Mouse (Mus musculus) myocyte (in vitro differentiated cells): Measurements from ENCODE around the gene Rnf130. TPM values are rescaled to one million over a fixed set of nuclear protein-coding genes. Genes with fewer than 3 reads are reported as not detected.

Source experiments
- H3K27me3 ChIP-seq: one replicate; pipeline ENCODE4 v1.6.1; 2011; ENCODE audit not compliant: control insufficient read depth, insufficient read depth, insufficient read length
- H3K36me3 ChIP-seq: one replicate; pipeline ENCODE4 v1.6.1; 2011; ENCODE audit not compliant: control insufficient read depth, insufficient read depth
- H3K4me2 ChIP-seq: one replicate; pipeline ENCODE4 v1.6.1; 2011; ENCODE audit warnings: low read depth, control low read depth
- H3K4me3 ChIP-seq: one replicate; pipeline ENCODE4 v1.5.1; 2011; ENCODE audit warnings: mild to moderate bottlenecking, control low read depth, moderate library complexity
- H3K79me2 ChIP-seq: one replicate; pipeline ENCODE4 v1.6.1; 2011; ENCODE audit not compliant: control insufficient read depth, insufficient read depth
- H3ac ChIP-seq: one replicate; pipeline ENCODE4 v1.6.1; 2011; ENCODE audit not compliant: control insufficient read depth, insufficient read length
- CEBPB ChIP-seq: IDR thresholded peaks from 2 replicates; pipeline ENCODE4 v1.6.1; 2011; ENCODE audit warnings: mild to moderate bottlenecking, moderate library complexity; ENCODE audit not compliant: poor library complexity, insufficient read depth, severe bottlenecking
- E2F4 ChIP-seq: IDR thresholded peaks from one replicate; pipeline ENCODE4 v1.6.1; 2011; ENCODE audit warnings: mild to moderate bottlenecking, control low read depth, moderate library complexity; ENCODE audit not compliant: insufficient read depth
- MAX ChIP-seq: IDR thresholded peaks from one replicate; pipeline ENCODE4 v1.6.1; 2011; ENCODE audit warnings: low read depth, mild to moderate bottlenecking, control low read depth
- MYOD1 ChIP-seq, 3 experiments: IDR thresholded peaks; one replicate each; pipeline ENCODE4 v1.6.1; 2011; ENCODE audit warnings: control low read depth in 2 of 3, low read depth in 2 of 3, mild to moderate bottlenecking in 2 of 3, moderate library complexity in 1 of 3; ENCODE audit not compliant: insufficient read length in 2 of 3, control insufficient read depth in 1 of 3
- MYOG ChIP-seq, 3 experiments: IDR thresholded peaks; one replicate each; pipeline ENCODE4 v1.6.1; 2011; ENCODE audit warnings: control low read depth in 2 of 3, low read depth in 2 of 3, mild to moderate bottlenecking in 2 of 3; ENCODE audit not compliant: insufficient read length in 2 of 3, control insufficient read depth in 1 of 3, insufficient read depth in 1 of 3
- POLR2A ChIP-seq: IDR thresholded peaks from one replicate; pipeline ENCODE4 v1.6.1; 2011; ENCODE audit warnings: low read depth, mild to moderate bottlenecking, control low read depth, moderate library complexity; ENCODE audit not compliant: insufficient read length
- POLR2AphosphoS2 ChIP-seq: IDR thresholded peaks from one replicate; pipeline ENCODE4 v1.6.1; 2011; ENCODE audit warnings: low read depth, control low read depth; ENCODE audit not compliant: insufficient read length
- REST ChIP-seq: IDR thresholded peaks from one replicate; pipeline ENCODE4 v1.6.1; 2011; ENCODE audit warnings: mild to moderate bottlenecking, control low read depth, moderate library complexity; ENCODE audit not compliant: insufficient read depth, insufficient read length
- SRF ChIP-seq: IDR thresholded peaks from one replicate; pipeline ENCODE4 v1.6.1; 2011; ENCODE audit warnings: low read depth; ENCODE audit not compliant: control insufficient read depth, insufficient read length
- TCF12 ChIP-seq: IDR thresholded peaks from one replicate; pipeline ENCODE4 v1.6.1; 2011; ENCODE audit warnings: mild to moderate bottlenecking, control low read depth; ENCODE audit not compliant: poor library complexity, insufficient read depth, severe bottlenecking
- TCF3 ChIP-seq: IDR thresholded peaks from one replicate; pipeline ENCODE4 v1.6.1; 2011; ENCODE audit warnings: low read depth, control low read depth; ENCODE audit not compliant: insufficient read length
- USF1 ChIP-seq: IDR thresholded peaks from one replicate; pipeline ENCODE4 v1.6.1; 2011; ENCODE audit warnings: low read depth, mild to moderate bottlenecking, control low read depth, moderate library complexity
- polyA plus RNA-seq: library from polyadenylated mRNA; unstranded; fragments of >200 nt; fragmentation: generic; extraction: Trizol; gene quantifications from one replicate; pipeline ENCODE4 v1.2.1, GENCODE M21; 2012; ENCODE audit warnings: missing spikeins

Gene Rnf130
- polyA plus RNA-seq, 1 experiment: not detected

DNA sequence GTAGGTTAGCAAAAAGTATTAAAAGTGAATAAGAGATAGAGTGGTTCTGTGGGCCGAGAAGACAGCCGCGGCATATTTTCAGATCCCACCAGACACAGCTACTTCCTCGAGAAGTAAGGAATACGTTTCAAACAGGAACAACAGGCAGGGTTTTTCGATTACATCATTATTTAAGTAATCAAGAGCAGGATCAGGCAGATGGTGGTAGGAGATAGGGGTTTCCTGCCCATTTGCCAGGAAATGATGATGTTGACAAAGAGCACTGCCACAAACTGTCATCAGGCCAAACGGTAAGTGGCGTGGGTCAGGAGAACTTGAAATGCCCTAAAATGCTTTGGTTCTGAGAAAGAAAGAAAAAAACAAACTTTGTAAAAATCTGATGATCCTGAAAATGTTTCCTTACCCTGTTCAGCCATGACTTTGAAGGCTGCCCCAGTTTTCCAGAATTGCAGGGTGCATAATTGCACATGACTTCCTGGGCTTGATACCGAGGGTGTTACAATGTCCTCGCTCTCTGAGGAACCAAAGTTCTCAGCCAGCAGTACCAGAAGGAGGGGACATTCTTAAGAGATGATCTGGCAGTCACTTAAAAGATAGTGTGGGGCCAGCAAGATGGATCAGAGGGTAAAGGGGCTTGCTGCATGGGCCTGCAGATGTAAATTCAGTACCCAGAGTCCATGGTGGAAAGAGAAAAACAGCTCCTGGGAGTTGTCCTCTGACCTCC lies 109.2 kb downstream of the Rnf130 start:
- H3K79me2 ChIP-seq: peaks cover 9% of the 10 kb centered on the region
- TF ChIP-seq TCF12 (no peak), REST (no peak), MAX (no peak), POLR2AphosphoS2 (no peak), MYOG (IDR thresholded peaks at IDR 0.05; ENCODE audit: control insufficient read depth in 1 of 3, insufficient read depth in 1 of 3, insufficient read length in 2 of 3, low read depth in 2 of 3) (no peak), MYOD1 (IDR thresholded peaks at IDR 0.05; ENCODE audit: control insufficient read depth in 1 of 3, insufficient read length in 2 of 3, low read depth in 2 of 3) (no peak), USF1 (no peak), POLR2A (no peak), SRF (no peak), TCF3 (no peak), CEBPB (no peak), E2F4 (no peak)
- H3K36me3 ChIP-seq: peaks cover 22% of the 10 kb centered on the region
- H3K27me3 ChIP-seq: no peaks in the 10 kb centered on the region
- H3K4me3 ChIP-seq: no peak overlapping the region
- no peak overlapping the region for H3ac ChIP-seq
- no peak overlapping the region for H3K4me2 ChIP-seq

DNA sequence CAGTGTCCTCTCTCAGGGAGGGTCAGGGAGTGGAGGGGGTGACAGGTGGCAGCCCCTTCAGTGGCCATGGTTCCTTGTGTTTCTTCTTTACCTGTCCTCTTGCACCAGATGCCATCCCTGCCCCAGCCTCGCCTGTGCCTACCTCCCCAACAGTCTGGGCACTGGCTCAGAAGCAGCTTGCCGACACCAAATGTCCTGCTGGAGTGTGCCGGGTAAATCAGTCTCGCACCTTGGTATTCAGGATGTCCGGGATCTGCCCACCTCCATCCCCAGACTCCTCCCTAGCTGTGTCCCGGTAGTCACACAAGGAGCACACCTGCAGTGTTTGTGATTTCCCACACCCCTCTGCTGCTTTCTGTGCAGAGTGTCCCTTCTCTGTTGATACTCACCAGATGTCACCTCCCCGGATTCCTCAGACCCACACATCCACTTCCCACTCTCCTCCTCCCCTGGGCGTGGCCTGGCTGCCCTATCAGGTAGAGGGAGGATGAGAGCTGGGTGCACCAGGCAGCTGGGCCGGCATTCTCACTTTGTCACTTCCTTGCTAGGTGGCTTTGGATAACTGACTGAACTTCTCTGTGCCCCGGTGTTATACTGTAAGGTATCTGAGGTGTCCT lies 113.2 kb downstream of the Rnf130 start:
- TF ChIP-seq POLR2AphosphoS2 (no peak), CEBPB (no peak), TCF12 (no peak), E2F4 (no peak), POLR2A (no peak), SRF (no peak), USF1 (no peak), MYOD1 (IDR thresholded peaks at IDR 0.05; ENCODE audit: control insufficient read depth in 1 of 3, insufficient read length in 2 of 3, low read depth in 2 of 3) (no peak), TCF3 (no peak)
- Histone ChIP-seq H3ac (no peak overlapping the region), H3K4me2 (no peak overlapping the region), H3K4me3 (no peak overlapping the region), H3K27me3 (no peaks in the 10 kb centered on the region), H3K79me2 (no peaks in the 10 kb centered on the region), H3K36me3 (peaks cover 43% of the 10 kb centered on the region)

- Histone ChIP-seq H3ac (no peak overlapping the region), H3K79me2 (no peaks in the 10 kb centered on the region), H3K4me3 (no peak overlapping the region), H3K27me3 (no peaks in the 10 kb centered on the region), H3K4me2 (no peak overlapping the region), H3K36me3 (peaks cover 43% of the 10 kb centered on the region)
- TF ChIP-seq POLR2A (no peak), TCF12 (no peak), USF1 (no peak), MYOD1 (IDR thresholded peaks at IDR 0.05; ENCODE audit: control insufficient read depth in 1 of 3, insufficient read length in 2 of 3, low read depth in 2 of 3) (no peak)
Measured at GRCm38 (mm10) chr11:50139571-50139970, 114.4 kb downstream of the Rnf130 start.

DNA sequence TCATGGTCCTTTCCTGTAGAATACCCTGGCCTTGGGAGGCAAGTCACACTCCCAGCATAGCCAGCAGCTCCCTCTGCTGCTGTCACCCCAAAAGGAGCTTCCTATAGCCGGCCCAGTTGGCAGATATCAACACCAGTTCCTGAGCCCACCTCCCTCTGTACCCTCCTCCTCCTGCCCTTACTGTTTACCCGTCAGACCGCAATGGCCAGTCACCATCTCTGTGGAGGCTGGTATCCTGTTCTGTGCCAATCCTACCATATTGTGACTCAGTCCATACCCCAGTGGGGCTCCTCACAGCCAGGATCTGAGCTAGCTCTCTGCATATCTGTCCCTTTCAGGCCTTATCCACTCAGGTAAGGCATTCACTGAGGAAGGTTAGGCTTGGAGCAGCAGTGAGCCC lies 120.4 kb downstream of the Rnf130 start:
- Histone ChIP-seq H3K27me3 (no peaks in the 10 kb centered on the region), H3K4me3 (no peak overlapping the region), H3K36me3 (peaks cover 30% of the 10 kb centered on the region), H3K79me2 (no peaks in the 10 kb centered on the region), H3ac (no peak overlapping the region), H3K4me2 (no peak overlapping the region)
- TF ChIP-seq TCF3: no peak
- TF ChIP-seq MYOD1 (IDR thresholded peaks at IDR 0.05; ENCODE audit: control insufficient read depth in 1 of 3, insufficient read length in 2 of 3, low read depth in 2 of 3): no peak
- TF ChIP-seq POLR2A: no peak
- TF ChIP-seq POLR2AphosphoS2: no peak
- TF ChIP-seq USF1: no peak
- TF ChIP-seq CEBPB: no peak
- TF ChIP-seq E2F4: no peak
- no peak for TF ChIP-seq MAX
- TF ChIP-seq TCF12: no peak
- no peak for TF ChIP-seq REST
- no peak for TF ChIP-seq MYOG (IDR thresholded peaks at IDR 0.05; ENCODE audit: control insufficient read depth in 1 of 3, insufficient read depth in 1 of 3, insufficient read length in 2 of 3, low read depth in 2 of 3)
- TF ChIP-seq SRF: no peak

GRCm38 (mm10) chr11:50146121-50146520 lies 121.0 kb downstream of the Rnf130 start:
- Histone ChIP-seq H3K27me3 (no peaks in the 10 kb centered on the region), H3K79me2 (no peaks in the 10 kb centered on the region), H3K4me2 (no peak overlapping the region), H3K36me3 (peaks cover 24% of the 10 kb centered on the region), H3K4me3 (no peak overlapping the region), H3ac (no peak overlapping the region)
- no peak for TF ChIP-seq CEBPB
- TF ChIP-seq TCF3: no peak
- TF ChIP-seq POLR2A: no peak
- no peak for TF ChIP-seq MYOG (IDR thresholded peaks at IDR 0.05; ENCODE audit: control insufficient read depth in 1 of 3, insufficient read depth in 1 of 3, insufficient read length in 2 of 3, low read depth in 2 of 3)
- no peak for TF ChIP-seq REST
- no peak for TF ChIP-seq USF1
- TF ChIP-seq POLR2AphosphoS2: no peak
- TF ChIP-seq E2F4: no peak
- TF ChIP-seq SRF: no peak
- TF ChIP-seq MYOD1 (IDR thresholded peaks at IDR 0.05; ENCODE audit: control insufficient read depth in 1 of 3, insufficient read length in 2 of 3, low read depth in 2 of 3): no peak
- no peak for TF ChIP-seq TCF12
